Mouse (Mus musculus): ENCODE results near the gene Mrln. TPM values are rescaled to one million over a fixed set of nuclear protein-coding genes. Genes with fewer than 3 reads are reported as not detected.
"Not testable (repeated sequence)": the region's sequence is repeated elsewhere in the genome, so short reads cannot be mapped to it uniquely, and the experiment has no call there.

Gene Mrln
- polyA plus RNA-seq, 1 experiment from 2014 or later: 4.9 TPM

- ATAC-seq (ENCODE audit: low FRiP score, low TSS enrichment): no peak
- 41% methylated on average over 12 of the region's 12 CpGs for whole genome bisulfite sequencing
- Histone ChIP-seq H3K4me2 (replicated peaks; ENCODE audit: low read depth, low read length) (no peak overlapping the region), H3K27me3 (ENCODE audit: insufficient read depth, low read length) (no peaks in the 10 kb centered on the region), H3K4me1 (ENCODE audit: insufficient read depth, low read length) (peaks cover 16% of the 10 kb centered on the region), H3K36me3 (ENCODE audit: insufficient read depth, low read length) (no peaks in the 10 kb centered on the region), H3K4me3 (ENCODE audit: low read length) (no peak overlapping the region), H3K27ac (ENCODE audit: low read length) (no peak overlapping the region), H3K9me3 (ENCODE audit: low read length) (0 out of 2 replicates have a peak, but pooled peaks cover 4% of the 10 kb centered on the region), H3K9ac (replicated peaks; ENCODE audit: low read length) (no peak overlapping the region)
Measured at GRCm38 (mm10) chr10:70200889-70201500, 3.5 kb upstream of the Mrln start.

- Histone ChIP-seq H3K4me1 (ENCODE audit: insufficient read depth, low read length) (no peaks in the 10 kb centered on the region), H3K9ac (replicated peaks; ENCODE audit: low read length) (no peak overlapping the region), H3K27ac (ENCODE audit: low read length) (no peak overlapping the region), H3K36me3 (ENCODE audit: insufficient read depth, low read length) (no peaks in the 10 kb centered on the region), H3K4me3 (ENCODE audit: low read length) (no peak overlapping the region), H3K27me3 (ENCODE audit: insufficient read depth, low read length) (no peaks in the 10 kb centered on the region), H3K4me2 (replicated peaks; ENCODE audit: low read depth, low read length) (no peak overlapping the region), H3K9me3 (ENCODE audit: low read length) (no peaks in the 10 kb centered on the region)
- ATAC-seq (ENCODE audit: low FRiP score, low TSS enrichment): no peak
- 77% methylated on average over 9 of the region's 9 CpGs for WGBS
Measured at GRCm38 (mm10) chr10:70211281-70211680, 6.8 kb downstream of the Mrln start.

DNA sequence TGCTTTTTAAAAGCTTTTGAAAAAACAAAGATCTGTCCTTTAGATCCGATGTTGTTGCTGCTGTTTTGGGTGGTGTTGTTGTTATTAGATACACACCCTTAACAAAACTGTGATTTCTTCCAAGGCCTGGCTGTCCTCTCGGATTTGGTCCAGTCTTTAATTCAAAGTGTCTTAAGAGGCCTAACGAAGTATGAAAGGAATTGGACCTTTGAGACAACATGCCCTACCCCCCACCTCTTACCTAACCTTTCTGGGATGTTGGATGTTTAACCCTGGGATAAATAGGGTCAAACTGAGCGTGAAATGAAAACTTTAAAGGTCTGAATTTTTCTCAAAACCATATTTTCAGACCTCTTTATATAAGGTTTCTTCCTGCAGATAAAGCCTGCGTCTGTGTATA is 16.5 kb downstream of the Mrln start:
- no peak overlapping the region for H3K4me3 ChIP-seq (ENCODE audit: low read length)
- no peaks in the 10 kb centered on the region for H3K27me3 ChIP-seq (ENCODE audit: insufficient read depth, low read length)
- H3K27ac ChIP-seq (ENCODE audit: low read length): no peak overlapping the region
- H3K9ac ChIP-seq (replicated peaks; ENCODE audit: low read length): no peak overlapping the region
- H3K36me3 ChIP-seq (ENCODE audit: insufficient read depth, low read length): no peaks in the 10 kb centered on the region
- H3K9me3 ChIP-seq (ENCODE audit: low read length): no peaks in the 10 kb centered on the region
- H3K4me2 ChIP-seq (replicated peaks; ENCODE audit: low read depth, low read length): no peak overlapping the region
- no peak for ATAC-seq (ENCODE audit: low FRiP score, low TSS enrichment)
- H3K4me1 ChIP-seq (ENCODE audit: insufficient read depth, low read length): no peaks in the 10 kb centered on the region
- 50% methylated on average over 5 of the region's 5 CpGs for WGBS

DNA sequence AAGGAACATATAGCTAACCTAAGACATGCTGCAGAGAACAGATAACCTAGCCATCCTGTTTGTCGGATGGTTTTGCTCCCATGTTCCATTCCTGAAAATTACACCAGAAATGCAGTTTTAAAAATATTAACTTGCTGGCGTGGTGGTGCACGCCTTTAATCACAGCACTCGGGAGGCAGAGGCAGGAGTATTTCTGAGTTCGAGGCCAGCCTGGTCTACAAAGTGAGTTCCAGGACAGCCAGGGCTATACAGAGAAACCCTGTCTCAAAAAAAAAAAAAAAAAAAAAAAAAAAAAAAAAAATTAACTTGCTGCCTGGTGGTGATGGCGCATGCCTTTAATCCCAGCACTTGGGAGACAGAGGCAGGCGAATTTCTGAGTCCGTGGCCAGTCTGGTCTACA is 17.8 kb downstream of the Mrln start:
- not testable (repeated sequence) for H3K4me3 ChIP-seq (ENCODE audit: low read length); H3K36me3 ChIP-seq (ENCODE audit: insufficient read depth, low read length); H3K9me3 ChIP-seq (ENCODE audit: low read length); H3K27me3 ChIP-seq (ENCODE audit: insufficient read depth, low read length); H3K4me2 ChIP-seq (replicated peaks; ENCODE audit: low read depth, low read length); H3K27ac ChIP-seq (ENCODE audit: low read length); H3K4me1 ChIP-seq (ENCODE audit: insufficient read depth, low read length); H3K9ac ChIP-seq (replicated peaks; ENCODE audit: low read length); ATAC-seq (ENCODE audit: low FRiP score, low TSS enrichment)
- WGBS: 93% methylated on average over 8 of the region's 8 CpGs

DNA sequence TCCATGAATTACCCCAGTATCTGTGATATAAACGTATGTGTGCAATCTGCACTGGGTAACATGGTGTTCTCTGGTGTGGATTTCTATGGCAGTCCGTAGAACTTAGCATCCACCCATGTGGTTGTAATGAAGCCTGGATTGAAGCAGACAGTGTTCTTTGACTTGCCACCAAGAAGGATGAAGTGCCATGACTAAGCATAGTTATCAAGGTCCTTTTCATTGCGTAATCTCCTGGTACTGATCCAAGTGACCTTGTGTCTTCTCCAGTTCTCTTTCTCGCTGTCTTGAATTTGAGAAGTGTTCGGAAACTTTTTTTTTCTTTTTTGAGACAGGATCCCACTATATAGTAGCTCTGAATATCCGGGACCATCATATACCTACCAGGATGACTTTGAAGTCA is 20.1 kb downstream of the Mrln start:
- Histone ChIP-seq H3K4me2 (replicated peaks; ENCODE audit: low read depth, low read length) (no peak overlapping the region), H3K9ac (replicated peaks; ENCODE audit: low read length) (no peak overlapping the region), H3K36me3 (ENCODE audit: insufficient read depth, low read length) (no peaks in the 10 kb centered on the region), H3K27me3 (ENCODE audit: insufficient read depth, low read length) (no peaks in the 10 kb centered on the region), H3K9me3 (ENCODE audit: low read length) (no peaks in the 10 kb centered on the region), H3K4me1 (ENCODE audit: insufficient read depth, low read length) (no peaks in the 10 kb centered on the region), H3K4me3 (ENCODE audit: low read length) (no peak overlapping the region), H3K27ac (ENCODE audit: low read length) (no peak overlapping the region)
- WGBS: 90% methylated on average over 6 of the region's 6 CpGs
- no peak for ATAC-seq (ENCODE audit: low FRiP score, low TSS enrichment)

- Histone ChIP-seq H3K4me3 (ENCODE audit: low read length) (no peak overlapping the region), H3K9ac (replicated peaks; ENCODE audit: low read length) (no peak overlapping the region), H3K36me3 (ENCODE audit: insufficient read depth, low read length) (no peaks in the 10 kb centered on the region), H3K27ac (ENCODE audit: low read length) (no peak overlapping the region), H3K27me3 (ENCODE audit: insufficient read depth, low read length) (no peaks in the 10 kb centered on the region), H3K4me2 (replicated peaks; ENCODE audit: low read depth, low read length) (no peak overlapping the region), H3K4me1 (ENCODE audit: insufficient read depth, low read length) (no peaks in the 10 kb centered on the region), H3K9me3 (ENCODE audit: low read length) (no peaks in the 10 kb centered on the region)
- no peak for ATAC-seq (ENCODE audit: low FRiP score, low TSS enrichment)
- WGBS: 67% methylated on average over 6 of the region's 6 CpGs
Measured at GRCm38 (mm10) chr10:70225760-70226159, 21.3 kb downstream of the Mrln start.

GRCm38 (mm10) chr10:70226608-70227007 is 22.1 kb downstream of the Mrln start:
- H3K4me2 ChIP-seq (replicated peaks; ENCODE audit: low read depth, low read length): no peak overlapping the region
- H3K4me3 ChIP-seq (ENCODE audit: low read length): no peak overlapping the region
- no peaks in the 10 kb centered on the region for H3K4me1 ChIP-seq (ENCODE audit: insufficient read depth, low read length)
- no peak overlapping the region for H3K27ac ChIP-seq (ENCODE audit: low read length)
- H3K9me3 ChIP-seq (ENCODE audit: low read length): no peaks in the 10 kb centered on the region
- no peak for ATAC-seq (ENCODE audit: low FRiP score, low TSS enrichment)
- no peak overlapping the region for H3K9ac ChIP-seq (replicated peaks; ENCODE audit: low read length)
- H3K36me3 ChIP-seq (ENCODE audit: insufficient read depth, low read length): no peaks in the 10 kb centered on the region
- no peaks in the 10 kb centered on the region for H3K27me3 ChIP-seq (ENCODE audit: insufficient read depth, low read length)

DNA sequence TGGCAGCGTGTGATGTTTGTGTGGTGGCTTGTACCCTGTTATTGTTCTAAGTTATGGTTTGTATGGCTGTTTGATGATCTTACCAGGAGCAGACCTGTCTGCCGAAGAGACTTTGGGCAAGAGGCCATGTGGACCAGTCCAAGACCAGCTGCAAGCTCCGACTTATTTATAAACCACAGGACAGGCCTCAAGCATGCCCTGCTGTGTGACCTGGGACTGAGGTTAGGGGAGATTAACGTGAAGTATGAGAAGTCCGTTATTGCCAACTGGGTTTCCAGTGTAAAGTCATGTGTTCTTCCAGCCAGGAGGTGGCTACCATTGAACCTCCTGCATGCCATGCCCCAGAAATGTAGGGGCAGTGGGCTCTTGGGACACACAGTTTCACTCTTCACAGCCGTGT is 25.9 kb downstream of the Mrln start:
- Histone ChIP-seq H3K36me3 (ENCODE audit: insufficient read depth, low read length) (no peaks in the 10 kb centered on the region), H3K27ac (ENCODE audit: low read length) (no peak overlapping the region), H3K4me1 (ENCODE audit: insufficient read depth, low read length) (no peaks in the 10 kb centered on the region), H3K4me3 (ENCODE audit: low read length) (no peak overlapping the region), H3K4me2 (replicated peaks; ENCODE audit: low read depth, low read length) (no peak overlapping the region), H3K9ac (replicated peaks; ENCODE audit: low read length) (no peak overlapping the region), H3K9me3 (ENCODE audit: low read length) (no peaks in the 10 kb centered on the region), H3K27me3 (ENCODE audit: insufficient read depth, low read length) (no peaks in the 10 kb centered on the region)
- no peak for ATAC-seq (ENCODE audit: low FRiP score, low TSS enrichment)
- WGBS: 85% methylated on average over 6 of the region's 6 CpGs

- Histone ChIP-seq H3K4me1 (ENCODE audit: insufficient read depth, low read length) (0 out of 2 replicates have a peak, but pooled peaks cover 2% of the 10 kb centered on the region), H3K4me2 (replicated peaks; ENCODE audit: low read depth, low read length) (no peak overlapping the region)
- 60% methylated on average over 2 of the region's 2 CpGs for WGBS
Measured at GRCm38 (mm10) chr10:70237936-70238335, 33.5 kb downstream of the Mrln start.

DNA sequence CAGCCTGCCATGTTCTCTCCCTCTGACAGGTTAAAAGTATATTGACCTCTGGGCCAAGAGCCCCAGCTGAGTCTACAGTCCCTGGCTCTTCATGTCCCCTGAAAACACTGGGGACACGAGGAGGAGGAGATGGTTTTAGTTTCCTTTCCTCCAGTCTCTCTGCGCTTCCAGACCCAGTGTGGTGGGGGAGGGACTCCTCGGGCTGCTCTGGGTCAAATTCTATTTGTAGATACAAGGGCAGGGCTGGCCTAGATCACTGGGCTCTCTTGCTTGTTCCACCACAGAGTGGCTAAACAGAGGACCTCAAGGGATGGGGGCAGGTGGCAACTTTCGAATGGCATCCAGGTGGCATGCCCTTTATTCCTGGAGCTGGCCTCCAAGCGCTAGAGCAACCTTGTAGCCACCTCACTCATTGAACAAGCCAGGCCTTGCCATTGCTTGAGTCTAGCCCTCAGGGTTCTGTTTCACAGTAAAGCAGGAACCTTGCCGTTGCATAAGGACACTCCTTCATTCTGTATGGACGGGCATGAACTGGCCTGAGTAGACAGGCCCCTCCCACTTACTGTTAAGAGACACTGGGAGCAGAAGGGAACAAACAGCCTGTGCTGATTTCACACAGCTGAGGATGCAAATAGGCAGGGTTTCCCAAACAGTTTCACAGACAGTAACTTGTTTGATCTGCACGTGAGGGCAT is 38.4 kb downstream of the Mrln start:
- no peak for ATAC-seq (ENCODE audit: low FRiP score, low TSS enrichment)
- 38% methylated on average over 8 of the region's 8 CpGs for WGBS
- no peak overlapping the region for H3K4me3 ChIP-seq (ENCODE audit: low read length)
- no peak overlapping the region for H3K4me2 ChIP-seq (replicated peaks; ENCODE audit: low read depth, low read length)
- H3K27ac ChIP-seq (ENCODE audit: low read length): no peak overlapping the region
- H3K9ac ChIP-seq (replicated peaks; ENCODE audit: low read length): no peak overlapping the region
- 0 out of 2 replicates have a peak, but pooled peaks cover 3% of the 10 kb centered on the region for H3K27me3 ChIP-seq (ENCODE audit: insufficient read depth, low read length)
- no peaks in the 10 kb centered on the region for H3K9me3 ChIP-seq (ENCODE audit: low read length)
- peaks cover 19% of the 10 kb centered on the region for H3K4me1 ChIP-seq (ENCODE audit: insufficient read depth, low read length)
- no peaks in the 10 kb centered on the region for H3K36me3 ChIP-seq (ENCODE audit: insufficient read depth, low read length)

More at GRCm38 (mm10) chr10:70237936-70238335, 33.5 kb downstream of the Mrln start:
- no peak overlapping the region for H3K9ac ChIP-seq (replicated peaks; ENCODE audit: low read length)
- H3K27ac ChIP-seq (ENCODE audit: low read length): no peak overlapping the region
- no peaks in the 10 kb centered on the region for H3K36me3 ChIP-seq (ENCODE audit: insufficient read depth, low read length)
- no peak for ATAC-seq (ENCODE audit: low FRiP score, low TSS enrichment)
- H3K9me3 ChIP-seq (ENCODE audit: low read length): no peaks in the 10 kb centered on the region
- no peaks in the 10 kb centered on the region for H3K27me3 ChIP-seq (ENCODE audit: insufficient read depth, low read length)
- no peak overlapping the region for H3K4me3 ChIP-seq (ENCODE audit: low read length)

All from kidney, embryonic 16.5 days (tissue).